Mouse (Mus musculus) forebrain, embryonic 14.5 days (tissue): ENCODE data around the gene Ctsd. TPM values are rescaled to one million over a fixed set of nuclear protein-coding genes. Genes with fewer than 3 reads are reported as not detected.

Source experiments
- ATAC-seq: fragments of 200-750 bp; cut with Nextera tagmentation; 2 replicates; pipeline ENCODE4 v1.8.0; 2017; ENCODE audit warnings: mild to moderate bottlenecking, moderate library complexity
- DNase-seq: peaks from one replicate; pipeline ENCODE4 v3.0.0-alpha.2; 2015; ENCODE audit warnings: low spot score
- H3K27ac ChIP-seq: fragments of 300-500 bp; sonication (generic); 2 replicates; pipeline ENCODE4 v1.5.1; 2014; ENCODE audit warnings: low read depth, mild to moderate bottlenecking, control low read depth, low read length, moderate library complexity
- H3K27me3 ChIP-seq: fragments of 300-500 bp; sonication (generic); replicated peaks from 2 replicates; pipeline ENCODE4 v1.6.1; 2014; ENCODE audit warnings: low read length, control low read depth, mixed read lengths; ENCODE audit not compliant: control insufficient read depth, insufficient read depth
- H3K36me3 ChIP-seq: fragments of 300-500 bp; sonication (generic); 2 replicates; pipeline ENCODE4 v1.6.1; 2014; ENCODE audit warnings: low read length, control low read depth; ENCODE audit not compliant: control insufficient read depth, insufficient read depth
- H3K4me1 ChIP-seq: fragments of 300-500 bp; sonication (generic); 2 replicates; pipeline ENCODE4 v1.6.1; 2014; ENCODE audit warnings: antibody characterized with exemption, low read length, control low read depth; ENCODE audit not compliant: control insufficient read depth, insufficient read depth
- H3K4me2 ChIP-seq: fragments of 300-500 bp; sonication (generic); 2 replicates; pipeline ENCODE4 v1.6.1; 2014; ENCODE audit warnings: mild to moderate bottlenecking, control low read depth, low read length
- H3K4me3 ChIP-seq: fragments of 300-500 bp; sonication (generic); 2 replicates; pipeline ENCODE4 v1.5.1; 2014; ENCODE audit warnings: low read depth, low read length, control low read depth
- H3K9ac ChIP-seq: fragments of 300-500 bp; sonication (generic); 2 replicates; pipeline ENCODE4 v1.6.1; 2014; ENCODE audit warnings: mild to moderate bottlenecking, low read length, control low read depth, moderate library complexity
- H3K9me3 ChIP-seq: fragments of 300-500 bp; sonication (generic); replicated peaks from 2 replicates; pipeline ENCODE4 v1.6.1; 2016; ENCODE audit warnings: low read length, control low read depth, mixed read lengths; ENCODE audit not compliant: control insufficient read depth
- WGBS: fragments of 180-500 bp; shearing (Covaris S2); extraction: QIAGEN DNeasy Blood & Tissue Kit; methylation state at CpG from one replicate; pipeline ENCODE4 v1.1.7; 2014; 5-methylcytosine and 5-hydroxymethylcytosine counted together
- polyA plus RNA-seq: library from polyadenylated mRNA; unstranded; fragments of >200 nt; fragmentation: Nextera tagmentation; extraction: Ambion mirVana; gene quantifications from 2 replicates; pipeline ENCODE4 v1.2.1, GENCODE M21; 2014

Ctsd gene
- polyA plus RNA-seq, 1 experiment from 2014 or later: 261 TPM

DNA sequence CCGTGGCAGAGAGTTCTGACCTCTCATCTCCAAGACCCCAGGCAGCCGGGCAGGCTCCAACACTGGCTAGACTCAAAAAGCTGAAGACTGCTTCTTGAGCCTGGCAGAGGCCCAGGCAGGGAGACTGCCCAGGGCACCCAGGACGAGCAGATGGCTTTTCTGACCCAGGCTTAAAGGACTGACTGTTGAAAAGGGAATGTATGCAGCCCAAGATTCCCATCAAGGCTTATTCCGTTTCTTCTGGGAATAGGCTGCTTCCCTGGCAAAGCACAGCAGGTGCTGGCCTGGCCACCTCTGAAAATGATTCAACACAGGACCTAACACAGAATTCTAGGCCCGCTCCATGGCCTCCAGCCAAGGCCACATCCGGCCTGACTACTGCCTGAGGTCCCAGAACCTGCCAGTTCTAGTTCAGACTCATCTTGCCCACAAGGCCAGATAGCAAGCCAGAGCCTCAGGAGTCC is 12.5 kb downstream of the Ctsd start:
- no peaks in the 10 kb centered on the region for H3K4me1 ChIP-seq
- peaks cover 28% of the 10 kb centered on the region for H3K27me3 ChIP-seq
- no peak for DNase-seq
- H3K36me3 ChIP-seq: peaks cover 45% of the 10 kb centered on the region
- 84% methylated on average over 6 of the region's 6 CpGs for WGBS
- ATAC-seq: no peak
- no peak overlapping the region for H3K9ac ChIP-seq
- H3K4me3 ChIP-seq: no peak overlapping the region
- no peaks in the 10 kb centered on the region for H3K9me3 ChIP-seq
- H3K27ac ChIP-seq: no peak overlapping the region
- H3K4me2 ChIP-seq: no peak overlapping the region

DNA sequence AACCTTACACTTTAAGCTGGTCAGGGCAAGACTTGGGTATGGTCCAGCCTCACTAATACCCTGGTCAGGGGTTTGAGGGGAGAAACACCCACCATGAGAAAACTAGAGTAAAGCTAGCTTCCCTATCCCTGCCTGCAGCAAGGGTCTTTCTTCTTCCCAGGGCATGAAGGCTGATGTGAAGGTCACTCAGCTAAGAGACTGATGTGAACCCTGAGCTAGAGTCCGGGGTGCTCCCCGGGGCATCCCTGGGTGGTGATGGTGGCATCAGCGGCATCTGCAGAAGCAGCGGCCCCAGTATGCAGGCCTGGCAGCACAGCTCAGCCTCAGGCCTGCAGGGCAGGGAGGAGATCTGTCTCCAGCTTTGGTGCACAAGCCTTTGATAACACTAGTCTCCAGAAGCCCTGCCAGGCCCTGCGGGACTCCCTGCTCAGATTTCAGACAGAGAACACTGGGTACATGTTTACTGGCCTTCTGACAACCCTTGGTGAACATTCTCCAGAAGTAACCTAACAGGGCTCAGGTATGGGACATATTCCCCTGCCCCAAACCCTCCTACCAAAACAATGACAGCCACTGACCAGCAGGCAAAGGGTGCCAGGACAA is 13.3 kb downstream of the Ctsd start:
- no peak for ATAC-seq
- H3K36me3 ChIP-seq: peaks cover 37% of the 10 kb centered on the region
- no peak overlapping the region for H3K27ac ChIP-seq
- no peaks in the 10 kb centered on the region for H3K9me3 ChIP-seq
- whole genome bisulfite sequencing: 94% methylated on average over 5 of the region's 5 CpGs
- H3K27me3 ChIP-seq: peaks cover 28% of the 10 kb centered on the region
- no peak overlapping the region for H3K4me2 ChIP-seq
- no peak for DNase-seq
- H3K4me1 ChIP-seq: no peaks in the 10 kb centered on the region
- no peak overlapping the region for H3K9ac ChIP-seq
- no peak overlapping the region for H3K4me3 ChIP-seq

DNA sequence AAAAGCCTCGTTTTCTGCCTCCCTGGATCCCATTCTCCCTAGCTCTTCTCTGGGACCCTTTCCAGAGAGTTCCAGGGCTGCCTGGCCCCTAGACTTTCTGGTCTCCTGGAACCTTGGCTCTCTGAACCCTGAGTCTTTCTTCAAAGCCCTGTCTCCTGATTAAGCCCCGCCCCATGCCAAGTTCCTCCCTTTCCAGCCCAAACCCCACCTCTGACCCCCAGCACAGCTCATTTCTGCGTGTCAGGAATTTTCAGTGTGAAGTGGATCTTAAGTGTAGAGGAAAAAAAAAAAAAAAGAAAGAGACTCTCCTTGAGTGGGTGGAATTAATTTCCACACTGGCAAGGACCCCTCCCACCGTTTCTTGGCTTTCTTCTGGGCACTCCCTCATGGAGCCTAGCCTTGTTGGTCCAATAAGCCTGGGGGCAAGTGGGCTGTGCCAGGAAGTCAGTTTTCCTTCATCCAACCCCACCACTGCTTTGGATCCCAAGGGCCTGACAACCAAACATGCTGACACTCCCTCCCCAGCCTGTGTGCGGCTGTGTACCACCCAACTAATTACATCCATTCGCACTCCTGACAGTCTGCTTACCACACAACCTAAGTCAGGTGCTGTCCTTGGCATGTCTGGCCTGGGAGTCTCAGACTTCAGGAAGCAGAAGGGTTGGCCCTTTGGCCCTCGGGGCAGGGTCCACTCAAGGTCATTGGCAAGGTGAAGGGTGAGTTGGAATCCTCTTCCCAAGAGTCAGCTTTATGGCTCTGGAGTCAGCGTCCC is 14.0 kb downstream of the Ctsd start, which contains the start of gene Ifitm10:
Gene Ifitm10, minus strand, starts transcription at position 113 of the 772 bp plus-strand sequence.
- H3K9me3 ChIP-seq: no peaks in the 10 kb centered on the region
- H3K9ac ChIP-seq: no peak within 1 kb of the TSS
- 65% methylated on average over 8 of the region's 8 CpGs for WGBS
- ATAC-seq (no peak), DNase-seq (no peak)
- no peak within 1 kb of the TSS for H3K4me3 ChIP-seq
- peaks cover 31% of the 10 kb centered on the region for H3K36me3 ChIP-seq
- H3K27ac ChIP-seq: no peak within 1 kb of the TSS
- no peak within 1 kb of the TSS for H3K4me2 ChIP-seq
- H3K4me1 ChIP-seq: no peaks in the 10 kb centered on the region
- peaks cover 28% of the 10 kb centered on the region for H3K27me3 ChIP-seq

DNA sequence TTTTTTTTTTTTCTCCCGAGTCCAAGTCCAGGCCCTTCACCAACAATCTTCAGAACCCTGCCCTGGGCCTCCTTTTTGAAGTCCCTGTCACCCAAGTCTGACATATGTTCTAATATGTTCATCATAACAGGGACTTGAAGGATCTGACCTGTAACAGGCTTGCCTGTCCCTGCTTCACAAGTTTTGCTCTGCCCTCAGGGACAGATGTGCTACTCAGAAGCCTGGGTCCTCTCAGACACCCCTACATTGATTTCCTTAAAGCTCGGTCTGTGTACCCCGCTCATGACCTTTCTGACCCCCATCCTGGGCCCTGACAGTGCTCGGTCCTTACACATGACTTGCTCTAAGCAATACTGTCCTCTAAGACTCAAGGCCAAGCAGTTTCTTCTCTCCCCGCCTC is 14.8 kb downstream of the Ctsd start:
- Histone ChIP-seq H3K9ac (no peak overlapping the region), H3K9me3 (no peaks in the 10 kb centered on the region)
- no peak for ATAC-seq

DNA sequence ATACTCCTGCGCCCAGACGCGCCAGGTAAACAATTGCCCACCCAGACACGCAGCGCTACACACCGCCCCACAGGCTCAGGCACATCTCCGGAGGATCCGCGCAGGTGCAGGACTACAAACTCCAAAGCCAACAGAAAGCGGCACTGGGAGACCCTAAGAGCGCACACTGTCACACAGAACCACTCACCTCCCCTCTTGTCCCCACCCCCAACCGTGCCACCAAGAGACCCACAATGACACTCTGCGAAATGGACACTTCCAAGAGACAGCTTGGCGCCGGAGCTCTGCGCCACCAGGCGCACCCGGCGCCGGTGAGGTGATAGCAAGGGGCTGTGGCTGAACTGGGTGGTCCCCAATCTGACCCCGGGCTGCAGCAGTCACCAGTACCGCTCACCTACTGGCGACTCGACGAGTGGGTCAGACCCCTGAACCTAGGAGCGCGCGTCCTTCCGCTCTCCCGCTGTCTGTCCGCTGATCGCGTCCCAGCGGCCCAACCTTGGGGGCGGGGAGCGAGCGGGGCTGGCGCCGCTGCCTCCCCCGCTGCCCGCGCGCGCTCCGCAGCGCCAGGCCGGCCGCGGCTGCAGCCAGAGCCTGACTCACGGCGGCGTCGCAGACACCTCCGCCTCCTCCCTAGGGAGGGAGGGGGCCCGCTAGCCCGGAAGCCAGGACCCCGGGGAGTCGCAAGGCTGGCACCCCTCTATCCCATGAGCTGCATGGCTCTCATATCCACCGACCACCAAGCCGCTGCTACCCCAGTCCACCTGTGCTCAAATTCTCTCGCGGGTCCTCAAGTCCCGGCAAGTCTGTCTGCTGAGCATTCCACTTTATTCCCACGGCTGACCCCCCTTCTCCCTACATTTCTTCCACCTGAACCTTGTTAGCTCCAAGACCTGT is 15.8 kb downstream of the Ctsd start:
- Histone ChIP-seq H3K4me1 (no peaks in the 10 kb centered on the region), H3K9me3 (no peaks in the 10 kb centered on the region), H3K36me3 (peaks cover 16% of the 10 kb centered on the region), H3K27me3 (peaks cover 28% of the 10 kb centered on the region), H3K4me2 (peak overlapping the region; percentile 58), H3K27ac (no peak overlapping the region), H3K9ac (peak overlapping the region; percentile 40), H3K4me3 (peak overlapping the region; percentile 34)
- ATAC-seq (no peak), DNase-seq (no peak)
- WGBS: 1% methylated on average over 61 of the region's 64 CpGs

More for the DNA sequence above, 14.8 kb downstream of the Ctsd start:
- DNase-seq: no peak
- H3K4me1 ChIP-seq: no peaks in the 10 kb centered on the region
- H3K4me3 ChIP-seq: no peak overlapping the region
- H3K27ac ChIP-seq: no peak overlapping the region
- peaks cover 23% of the 10 kb centered on the region for H3K36me3 ChIP-seq
- 78% methylated on average over 5 of the region's 5 CpGs for WGBS
- H3K27me3 ChIP-seq: peaks cover 28% of the 10 kb centered on the region
- no peak overlapping the region for H3K4me2 ChIP-seq

DNA sequence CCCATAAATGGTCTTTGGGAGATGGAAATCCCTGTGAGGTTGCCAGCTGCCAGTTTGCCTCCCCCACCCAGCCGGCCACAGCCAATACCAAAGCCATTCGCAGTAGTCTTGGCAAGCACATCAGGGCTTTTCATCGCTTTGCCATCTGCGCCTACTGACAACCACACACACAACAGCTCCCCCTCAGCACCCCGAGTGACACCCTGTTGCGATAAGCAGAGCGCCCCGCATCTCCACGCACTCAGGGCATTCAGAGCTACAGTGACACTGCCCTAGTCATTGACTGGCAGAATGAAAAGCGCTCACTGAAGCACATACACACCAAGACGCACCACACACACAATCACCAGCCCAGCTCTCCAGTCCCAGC is 16.5 kb downstream of the Ctsd start:
- Histone ChIP-seq H3K9ac (peak overlapping the region; percentile 40; the same call in 1 of the 2 replicates), H3K27me3 (peaks cover 28% of the 10 kb centered on the region), H3K36me3 (peaks cover 9% of the 10 kb centered on the region), H3K4me2 (peak overlapping the region; percentile 58), H3K4me1 (no peaks in the 10 kb centered on the region), H3K9me3 (no peaks in the 10 kb centered on the region), H3K4me3 (peak overlapping the region; percentile 34), H3K27ac (no peak overlapping the region)
- ATAC-seq (peak; percentile 23; the same call in 1 of the 2 replicates), DNase-seq (peak; percentile 44)
- WGBS: 20% methylated on average over 11 of the region's 11 CpGs

DNA sequence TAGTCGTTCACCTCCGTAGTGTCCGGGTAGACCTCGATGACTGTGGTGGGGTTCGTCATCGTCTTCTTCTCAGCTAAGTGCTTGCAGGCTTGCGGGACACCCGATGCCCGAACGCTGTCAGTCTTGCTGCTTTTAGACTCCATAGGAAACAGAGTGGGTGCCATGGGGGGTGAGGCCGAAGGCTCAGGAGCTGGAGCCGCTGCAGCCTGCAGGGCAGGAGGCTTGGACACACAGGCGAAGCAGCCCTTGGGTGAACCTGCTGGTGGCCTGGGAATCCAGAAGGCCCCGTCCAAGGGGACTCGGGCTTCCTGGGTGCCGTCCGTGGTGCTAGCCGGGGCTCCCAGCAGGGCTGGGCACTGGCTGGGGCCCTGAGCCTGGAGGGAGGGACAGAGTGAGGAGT is 16.9 kb downstream of the Ctsd start:
- Histone ChIP-seq H3K27ac (no peak overlapping the region), H3K36me3 (peaks cover 5% of the 10 kb centered on the region), H3K9me3 (no peaks in the 10 kb centered on the region), H3K4me3 (no peak overlapping the region), H3K9ac (no peak overlapping the region), H3K27me3 (peaks cover 28% of the 10 kb centered on the region), H3K4me1 (no peaks in the 10 kb centered on the region), H3K4me2 (peak overlapping the region; percentile 58; the same call in 1 of the 2 replicates)
- DNase-seq (no peak), ATAC-seq (no peak)
- 78% methylated on average over 18 of the region's 18 CpGs for WGBS

DNA sequence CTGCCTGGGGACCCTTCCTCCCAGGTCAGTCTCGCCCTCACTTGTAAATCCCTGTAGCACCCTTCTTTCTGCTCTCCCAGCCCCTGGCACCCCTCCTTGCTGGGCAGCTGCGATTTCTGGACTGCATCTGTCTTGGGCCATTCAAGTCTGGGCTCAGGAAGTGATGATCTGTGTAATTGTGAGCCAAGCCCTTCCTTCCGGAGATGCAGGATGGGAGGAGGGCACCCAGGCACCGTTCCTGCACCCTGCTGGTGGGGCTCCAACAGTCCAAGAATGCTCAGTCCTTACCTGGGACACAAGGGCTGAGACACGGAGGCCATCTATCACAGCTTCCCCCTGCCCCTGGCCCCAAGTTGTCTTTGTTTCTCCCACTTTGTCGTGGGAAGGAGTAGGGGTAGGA is 18.0 kb downstream of the Ctsd start:
- H3K9me3 ChIP-seq: no peaks in the 10 kb centered on the region
- 0 out of 2 replicates have a peak, but pooled peaks cover 3% of the 10 kb centered on the region for H3K36me3 ChIP-seq
- 75% methylated on average over 6 of the region's 6 CpGs for WGBS
- no peak overlapping the region for H3K27ac ChIP-seq
- H3K4me3 ChIP-seq: no peak overlapping the region
- H3K4me2 ChIP-seq: no peak overlapping the region
- H3K27me3 ChIP-seq: peaks cover 28% of the 10 kb centered on the region
- DNase-seq (no peak), ATAC-seq (no peak)
- H3K4me1 ChIP-seq: no peaks in the 10 kb centered on the region
- no peak overlapping the region for H3K9ac ChIP-seq
